Mouse (Mus musculus) megakaryocyte, embryonic 14.5 days (primary cell): Measurements from ENCODE around the gene Zfp526. TPM values are rescaled to one million over a fixed set of nuclear protein-coding genes. Genes with fewer than 3 reads are reported as not detected.

Experiments used
- H3K27me3 ChIP-seq: replicated peaks from 2 replicates; pipeline ENCODE3; 2012; ENCODE audit warnings: inconsistent platforms
- H3K36me3 ChIP-seq: replicated peaks from 2 replicates; pipeline ENCODE3; 2012; ENCODE audit warnings: low read length, inconsistent platforms, mixed read lengths
- H3K4me1 ChIP-seq: 2 replicates; pipeline ENCODE4 v1.6.1; 2012; ENCODE audit warnings: inconsistent platforms
- H3K4me3 ChIP-seq: replicated peaks from 2 replicates; pipeline ENCODE3; 2012; ENCODE audit warnings: moderate library complexity, mild to moderate bottlenecking, inconsistent platforms
- H3K9me3 ChIP-seq: 2 replicates; pipeline ENCODE4 v1.6.1; 2012; ENCODE audit warnings: inconsistent platforms
- FLI1 ChIP-seq: IDR thresholded peaks from 2 replicates; pipeline ENCODE4 v1.6.1; 2012; ENCODE audit warnings: low read length, inconsistent platforms, mixed read lengths
- GATA1 ChIP-seq: IDR thresholded peaks from 3 replicates; pipeline ENCODE4 v1.6.1; 2012; ENCODE audit warnings: mixed read lengths, low read length, inconsistent platforms, borderline replicate concordance
- polyA plus RNA-seq: library from polyadenylated mRNA; stranded (reverse); fragments of >175 nt; gene quantifications from 2 replicates; pipeline ENCODE4 v1.2.3, GENCODE M21; 2012; ENCODE audit warnings: low replicate concordance; ENCODE audit not compliant: insufficient read depth

Gene Zfp526
- polyA plus RNA-seq, 1 experiment: 4.8 TPM

GRCm38 (mm10) chr7:25273259-25274241 lies 52.3 kb downstream of the Zfp526 start:
- no peaks in the 10 kb centered on the region for H3K27me3 ChIP-seq
- H3K9me3 ChIP-seq: no peaks in the 10 kb centered on the region
- TF ChIP-seq GATA1: no peak
- no peak for TF ChIP-seq FLI1
- peak overlapping the region; percentile 85 for H3K4me3 ChIP-seq
- H3K36me3 ChIP-seq: peaks cover 73% of the 10 kb centered on the region
- H3K4me1 ChIP-seq: peaks cover 97% of the 10 kb centered on the region

- TF ChIP-seq FLI1: no peak
- no peak for TF ChIP-seq GATA1
- Histone ChIP-seq H3K36me3 (peaks cover 73% of the 10 kb centered on the region), H3K9me3 (no peaks in the 10 kb centered on the region), H3K4me1 (peaks cover 95% of the 10 kb centered on the region), H3K4me3 (peak overlapping the region; percentile 85), H3K27me3 (no peaks in the 10 kb centered on the region)
These were observed 53.3 kb downstream of the Zfp526 start for GRCm38 (mm10) chr7:25274571-25274970.

DNA sequence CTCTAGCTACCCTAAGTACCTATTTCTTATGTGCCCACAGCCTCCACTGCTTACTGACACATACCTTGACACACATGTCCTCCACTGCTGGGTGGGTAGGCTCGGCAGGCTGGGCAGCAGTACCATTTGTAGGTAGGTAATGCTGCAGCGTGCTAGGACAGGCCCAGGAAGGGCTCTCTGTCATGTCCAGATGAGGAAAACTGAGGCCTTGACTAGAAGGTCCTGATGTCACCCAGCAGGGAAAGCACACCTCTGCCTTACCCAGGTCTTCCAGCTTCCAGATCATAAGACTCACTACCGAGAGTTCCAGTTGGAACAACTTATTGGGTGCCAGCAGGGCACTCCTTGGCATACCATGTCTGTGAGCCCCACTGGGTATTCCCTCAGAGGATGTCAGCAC lies 53.8 kb downstream of the Zfp526 start:
- peaks cover 95% of the 10 kb centered on the region for H3K4me1 ChIP-seq
- H3K36me3 ChIP-seq: peaks cover 68% of the 10 kb centered on the region
- TF ChIP-seq GATA1 (no peak), FLI1 (no peak)
- H3K9me3 ChIP-seq: no peaks in the 10 kb centered on the region
- no peaks in the 10 kb centered on the region for H3K27me3 ChIP-seq
- H3K4me3 ChIP-seq: peak overlapping the region; percentile 85

DNA sequence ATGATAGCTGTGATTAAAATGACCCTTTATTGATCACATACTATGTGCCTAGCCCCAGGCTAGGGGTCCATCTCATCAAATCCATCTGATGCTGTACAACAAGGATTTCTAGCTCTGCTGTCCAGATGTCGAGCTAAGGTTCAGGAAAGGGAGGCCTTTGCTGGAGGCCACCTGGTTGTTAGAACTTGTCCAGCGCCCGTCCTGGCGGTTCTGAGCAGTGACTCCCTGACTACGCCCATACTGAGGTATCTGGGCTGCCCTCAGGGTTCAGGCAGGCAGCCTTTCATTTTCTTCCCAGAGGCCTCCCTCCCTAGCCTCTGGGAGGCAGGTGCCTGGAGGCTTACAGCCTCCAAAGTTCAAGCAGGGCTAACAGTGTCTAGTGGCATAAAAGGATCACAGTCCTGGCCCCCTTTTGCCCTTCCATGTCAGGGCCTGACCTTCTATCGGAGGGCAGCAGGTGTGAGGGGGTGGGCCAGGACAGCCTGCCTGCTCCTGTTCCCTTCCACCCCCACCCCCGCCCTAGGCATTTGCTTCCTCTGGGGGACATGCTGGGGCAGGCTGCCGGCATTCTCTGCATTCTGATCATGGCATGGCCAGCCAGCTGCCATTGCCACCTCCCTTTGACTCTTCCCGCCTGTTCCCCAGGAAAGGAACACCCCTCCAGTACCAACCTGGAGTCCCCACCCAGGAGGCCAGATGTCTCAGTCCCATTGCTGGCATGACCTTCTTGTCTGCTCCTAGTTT lies 54.5 kb downstream of the Zfp526 start:
- H3K9me3 ChIP-seq: no peaks in the 10 kb centered on the region
- TF ChIP-seq GATA1 (no peak), FLI1 (no peak)
- H3K4me3 ChIP-seq: peak overlapping the region; percentile 59

More for the DNA sequence above, 54.5 kb downstream of the Zfp526 start:
- Histone ChIP-seq H3K36me3 (peaks cover 62% of the 10 kb centered on the region), H3K27me3 (no peaks in the 10 kb centered on the region), H3K4me1 (peaks cover 95% of the 10 kb centered on the region)

Other genes with a start within 250 kb of the Zfp526 start
- gene Rabac1, start 248.7 kb upstream of the Zfp526 start, polyA plus RNA-seq: 475 and 509 TPM in 2 replicates
- 7.5 and 25.7 TPM in 2 replicates for gene Atp1a3, start 215.5 kb upstream of the Zfp526 start, polyA plus RNA-seq
- gene Grik5, start 149.1 kb upstream of the Zfp526 start, polyA plus RNA-seq: 6.5 and 20.1 TPM in 2 replicates
- 21.6 and 42.6 TPM in 2 replicates for gene Zfp574, start 148.9 kb upstream of the Zfp526 start, polyA plus RNA-seq
- gene Pou2f2, start 41.7 kb upstream of the Zfp526 start, polyA plus RNA-seq: 141 and 174 TPM in 2 replicates
- gene Dedd2, start 810 bp upstream of the Zfp526 start, polyA plus RNA-seq: 16.7 and 34.3 TPM in 2 replicates
- 55.6 and 120 TPM in 2 replicates for gene Gsk3a, start 16.4 kb downstream of the Zfp526 start, polyA plus RNA-seq
- 44.8 and 66.8 TPM in 2 replicates for gene Erf, start 29.3 kb downstream of the Zfp526 start, polyA plus RNA-seq
- gene Cic, start 46.3 kb downstream of the Zfp526 start, polyA plus RNA-seq: 290 and 655 TPM in 2 replicates
- 19.1 TPM in 1 of 2 replicates, not detected in the other for gene Pafah1b3, start 76.6 kb downstream of the Zfp526 start, polyA plus RNA-seq
- 0.17 TPM in 1 of 2 replicates, not detected in the other for gene Prr19, start 80.0 kb downstream of the Zfp526 start, polyA plus RNA-seq
- gene Tmem145, start 84.7 kb downstream of the Zfp526 start, polyA plus RNA-seq: 0.16 TPM in 1 of 2 replicates, not detected in the other
- 9.7 and 10.3 TPM in 2 replicates for gene Megf8, start 95.7 kb downstream of the Zfp526 start, polyA plus RNA-seq
- gene Cnfn, start 148.3 kb downstream of the Zfp526 start, polyA plus RNA-seq: not detected in 2 replicates
- 5.0 and 9.1 TPM in 2 replicates for gene Lipe, start 177.3 kb downstream of the Zfp526 start, polyA plus RNA-seq
- not detected in 2 replicates for gene Cxcl17, start 191.5 kb downstream of the Zfp526 start, polyA plus RNA-seq